Mouse (Mus musculus) layer of hippocampus, adult 9-10 months (tissue): ENCODE data around the gene Trpm6.

Source experiments
- DNase-seq: peaks from one replicate; pipeline ENCODE4 v3.0.0; 2022; ENCODE audit warnings: low spot score

The Trpm6 gene

DNA sequence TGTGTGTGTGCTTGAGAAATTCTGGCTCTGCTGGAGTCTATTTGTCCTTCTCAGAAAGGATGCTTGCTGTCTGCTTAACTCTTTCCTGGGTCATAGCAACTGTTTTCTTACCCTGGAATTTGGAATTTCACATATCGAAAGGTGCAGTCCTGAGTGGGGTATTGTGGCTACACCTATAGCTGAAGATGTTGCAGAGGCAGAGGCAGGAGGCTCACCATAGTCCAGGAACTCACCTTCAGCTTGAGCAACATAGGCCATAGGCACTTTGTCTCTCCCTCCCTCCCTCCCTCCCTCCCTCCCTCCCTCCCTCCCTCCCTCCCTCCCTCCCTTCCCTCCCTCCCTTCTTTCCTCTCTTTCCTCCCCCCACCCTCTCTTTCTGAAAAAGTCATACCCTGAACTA lies 139.8 kb downstream of the Trpm6 start:
- no peak for DNase-seq

GRCm38 (mm10) chr19:18890216-18890615 lies 140.4 kb downstream of the Trpm6 start:
- no peak for DNase-seq

DNA sequence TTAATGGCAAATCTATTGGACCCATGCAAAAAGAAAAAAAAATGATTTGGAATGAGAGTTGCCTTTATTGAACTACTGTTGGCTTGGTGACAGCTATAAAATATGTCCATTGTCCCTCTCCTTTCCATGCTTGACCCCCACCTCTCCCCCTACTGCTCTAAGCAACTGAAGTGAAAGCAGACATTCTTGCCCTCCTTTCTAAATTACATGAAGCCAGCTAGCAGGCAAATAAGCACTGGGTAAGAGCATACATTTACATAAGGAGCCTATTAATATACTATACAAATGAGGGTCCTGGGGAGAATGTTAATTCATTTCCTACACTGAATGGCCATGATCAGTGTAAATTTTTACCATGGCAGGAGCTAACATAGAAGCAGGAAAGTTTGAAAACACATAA lies 148.5 kb downstream of the Trpm6 start:
- no peak for DNase-seq

DNA sequence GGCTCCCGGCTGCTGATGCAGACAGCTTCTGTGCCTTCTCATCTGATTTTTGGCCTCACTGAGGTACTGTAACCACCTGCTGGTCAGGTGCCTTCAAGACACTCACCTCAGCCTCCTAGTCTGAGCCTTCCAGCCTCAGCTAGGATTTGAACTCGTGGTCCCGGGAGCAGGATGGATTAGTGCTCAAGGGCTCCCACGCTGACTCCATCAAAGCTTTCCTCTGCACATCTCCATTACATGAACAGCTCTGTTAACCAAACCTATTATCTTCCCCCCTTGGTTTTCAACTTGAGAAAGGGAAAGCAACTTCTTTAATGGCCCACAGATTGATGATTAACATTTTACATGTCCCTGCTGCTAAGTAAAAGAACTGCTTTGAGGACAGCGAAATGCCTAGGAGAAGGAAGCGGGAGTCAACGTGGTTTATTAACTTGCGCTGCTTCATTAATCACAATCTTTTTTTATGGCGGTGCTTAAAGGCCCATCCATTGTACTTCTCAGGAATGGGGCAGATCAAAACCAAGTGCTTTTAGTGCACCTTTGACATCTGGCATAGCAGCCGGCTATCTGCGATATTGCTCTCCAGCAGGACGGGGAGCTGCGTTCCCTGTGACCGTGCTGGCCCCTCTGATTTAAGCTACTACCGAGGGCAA lies 152.4 kb downstream of the Trpm6 start:
- no peak for DNase-seq

DNA sequence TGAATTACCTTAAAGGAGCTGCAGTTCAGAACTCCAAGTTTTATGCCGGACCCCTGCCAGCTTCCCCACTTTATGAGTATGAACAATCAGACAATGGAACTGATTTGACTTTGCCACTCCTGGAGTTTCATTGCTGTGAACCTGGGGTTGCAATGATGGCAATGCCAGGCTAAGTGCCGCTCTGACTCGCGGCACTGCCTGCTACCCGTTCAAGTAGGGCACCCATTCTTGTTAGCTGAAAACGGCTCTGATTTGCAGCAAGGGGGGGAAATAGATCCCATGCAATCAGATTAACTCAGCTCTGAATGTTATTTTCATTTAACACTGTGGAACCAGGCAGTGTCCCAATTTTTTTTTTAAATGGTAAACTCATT lies 152.9 kb downstream of the Trpm6 start:
- DNase-seq: no peak

GRCm38 (mm10) chr19:18905511-18905910 lies 155.7 kb downstream of the Trpm6 start:
- DNase-seq: no peak

- no peak for DNase-seq
These were observed 159.9 kb downstream of the Trpm6 start for GRCm38 (mm10) chr19:18909641-18910040.

DNA sequence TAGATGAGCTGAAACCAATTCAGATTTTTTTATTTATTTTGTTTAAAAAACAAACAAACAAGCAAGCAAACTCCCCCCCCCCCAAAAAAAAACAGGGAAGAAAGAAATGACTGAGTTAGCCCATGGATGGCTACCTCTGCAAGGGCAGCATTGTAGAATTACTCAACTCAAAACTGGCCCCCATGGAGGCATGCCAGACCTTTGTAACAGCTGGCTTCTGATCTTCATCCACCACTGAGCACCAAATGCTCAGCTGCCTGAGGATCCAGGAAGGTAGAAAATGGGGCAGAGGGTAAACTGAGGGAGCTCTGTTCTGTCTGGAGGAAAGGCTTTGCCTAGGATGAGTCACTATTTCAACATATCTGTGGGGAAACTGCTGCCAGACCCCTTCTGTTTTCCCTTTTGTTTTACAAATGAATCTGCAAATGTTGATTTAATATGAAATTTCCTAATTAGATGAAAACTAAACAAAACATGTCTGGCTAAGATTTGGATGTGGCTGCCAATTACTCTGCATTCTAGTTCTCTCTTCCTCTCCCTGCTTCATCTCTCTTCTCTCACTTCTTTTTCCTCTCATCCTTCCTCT lies 162.1 kb downstream of the Trpm6 start:
- no peak for DNase-seq

GRCm38 (mm10) chr19:18941391-18941790 lies 191.6 kb downstream of the Trpm6 start:
- DNase-seq: no peak
